Mouse (Mus musculus) ES-E14 (cell line): Measurements from ENCODE around the gene Cped1. TPM values are rescaled to one million over a fixed set of nuclear protein-coding genes. Genes with fewer than 3 reads are reported as not detected.

ENCODE experiments used
- DNase-seq: peaks from one replicate; pipeline ENCODE4 v3.0.0-alpha.2; 2013; ENCODE audit warnings: low read depth, low spot score
- H3K27ac ChIP-seq: 2 replicates; pipeline ENCODE4 v1.5.1; 2012; ENCODE audit warnings: low read depth, mild to moderate bottlenecking, low read length, moderate library complexity, mixed read lengths; ENCODE audit not compliant: poor library complexity, insufficient read depth, severe bottlenecking
- H3K36me3 ChIP-seq: 2 replicates; pipeline ENCODE4 v1.6.1; 2012; ENCODE audit warnings: mild to moderate bottlenecking, low read length, moderate library complexity, mixed read lengths; ENCODE audit not compliant: control insufficient read depth, poor library complexity, insufficient read depth, severe bottlenecking
- H3K4me1 ChIP-seq, 2 experiments: fragments of 150-350 bp in 1 of 2; sonication (generic) in 1 of 2; 2 replicates each; pipeline ENCODE4 v1.6.1; 2012; ENCODE audit warnings: low read length in 2 of 2, mild to moderate bottlenecking in 1 of 2, mixed read lengths in 1 of 2; ENCODE audit not compliant: control insufficient read depth in 2 of 2, insufficient read depth in 2 of 2, poor library complexity in 1 of 2
- H3K4me3 ChIP-seq, 2 experiments: fragments of 150-350 bp in 1 of 2; sonication (generic) in 1 of 2; 2 replicates each; pipeline ENCODE4 v1.5.1; 2012; ENCODE audit warnings: low read length in 2 of 2, low read depth in 1 of 2, mild to moderate bottlenecking in 1 of 2, mixed read lengths in 1 of 2; ENCODE audit not compliant: insufficient read depth in 1 of 2, poor library complexity in 1 of 2, severe bottlenecking in 1 of 2
- H3K9ac ChIP-seq: 2 replicates; pipeline ENCODE4 v1.6.1; 2012; ENCODE audit warnings: low read depth, mild to moderate bottlenecking, low read length, mixed read lengths; ENCODE audit not compliant: poor library complexity, insufficient read depth, severe bottlenecking
- H3K9me3 ChIP-seq: fragments of 150-350 bp; sonication (generic); 2 replicates; pipeline ENCODE4 v1.6.1; 2012; ENCODE audit warnings: low read depth, mild to moderate bottlenecking, low read length; ENCODE audit not compliant: control insufficient read depth, insufficient read depth
- CHD2 ChIP-seq: IDR thresholded peaks from 2 replicates; pipeline ENCODE4 v1.6.1; 2014; ENCODE audit warnings: mild to moderate bottlenecking, low read depth, low read length, inconsistent platforms
- HCFC1 ChIP-seq: IDR thresholded peaks from 2 replicates; pipeline ENCODE4 v1.6.1; 2012; ENCODE audit warnings: low read length, inconsistent platforms, borderline replicate concordance; ENCODE audit not compliant: insufficient read depth
- MAFK ChIP-seq: IDR thresholded peaks from 2 replicates; pipeline ENCODE4 v1.6.1; 2014; ENCODE audit warnings: mild to moderate bottlenecking, low read depth, low read length, inconsistent platforms; ENCODE audit not compliant: insufficient read depth
- ZC3H11A ChIP-seq: IDR thresholded peaks from 2 replicates; pipeline ENCODE4 v1.6.1; 2012; ENCODE audit warnings: low read depth, mild to moderate bottlenecking, inconsistent platforms, low read length, borderline replicate concordance
- ZNF384 ChIP-seq: IDR thresholded peaks from 2 replicates; pipeline ENCODE4 v1.6.1; 2012; ENCODE audit warnings: low read depth, low read length, inconsistent platforms
- in situ Hi-C, 2 experiments: fragments of 600-800 bp; cut with MboI; formaldehyde crosslinking; loops; one replicate each; pipeline ENCODE4 v1.15.1; 2025; ENCODE audit warnings: low sequenced_read_pairs in 2 of 2, inconsistent platforms in 1 of 2; ENCODE audit not compliant: unreplicated experiment in 2 of 2
- total RNA-seq: library from RNA; depleted of rRNA; stranded (reverse); fragments of 300-350 nt; gene quantifications from 2 replicates; pipeline ENCODE4 v1.2.3, GENCODE M21; 2012

The Cped1 gene
- total RNA-seq, 1 experiment = 0.31 TPM

- no peak for DNase-seq
Measured at GRCm38 (mm10) chr6:22135038-22135631, 149.4 kb downstream of the Cped1 start.

DNA sequence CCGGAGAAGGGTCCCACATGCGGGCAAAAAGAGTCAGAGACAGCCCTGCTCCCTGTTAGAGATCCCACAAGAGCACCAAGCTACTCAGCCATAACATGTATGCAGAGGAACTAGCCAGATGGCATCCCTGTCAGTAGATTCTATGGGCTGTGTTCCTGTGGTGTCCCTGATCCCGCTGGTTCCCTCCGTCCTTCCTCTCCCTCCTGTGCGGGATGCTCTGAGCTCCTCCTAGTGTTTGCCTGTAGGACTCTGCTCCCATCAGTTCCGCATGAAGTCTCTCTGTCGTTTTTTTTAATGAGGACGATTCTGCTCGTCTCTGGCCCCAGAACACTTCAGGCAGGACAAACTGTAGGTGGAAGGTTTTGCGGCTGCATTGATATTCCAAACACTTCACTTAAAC lies 151.1 kb downstream of the Cped1 start:
- no peak overlapping the region for H3K27ac ChIP-seq
- no peaks in the 10 kb centered on the region for H3K4me1 ChIP-seq
- in situ Hi-C loops = no loop called here
- no peak overlapping the region for H3K4me3 ChIP-seq
- no peak for DNase-seq
- no peaks in the 10 kb centered on the region for H3K9me3 ChIP-seq
- H3K36me3 ChIP-seq = no peaks in the 10 kb centered on the region
- no peak overlapping the region for H3K9ac ChIP-seq
- TF ChIP-seq CHD2 = no peak
- TF ChIP-seq ZNF384 = no peak

More at GRCm38 (mm10) chr6:22135038-22135631, 149.4 kb downstream of the Cped1 start:
- no peaks in the 10 kb centered on the region for H3K9me3 ChIP-seq
- H3K4me3 ChIP-seq = no peak overlapping the region
- H3K9ac ChIP-seq = no peak overlapping the region
- H3K27ac ChIP-seq = no peak overlapping the region
- TF ChIP-seq CHD2 (no peak), HCFC1 (no peak), MAFK (no peak)
- in situ Hi-C loops = no loop called here
- H3K36me3 ChIP-seq = no peaks in the 10 kb centered on the region
- H3K4me1 ChIP-seq = no peaks in the 10 kb centered on the region

GRCm38 (mm10) chr6:22140786-22141185 lies 155.1 kb downstream of the Cped1 start:
- in situ Hi-C loops = no loop called here
- no peak for TF ChIP-seq MAFK
- no peak for TF ChIP-seq ZC3H11A
- no peak for TF ChIP-seq CHD2
- TF ChIP-seq HCFC1 = no peak
- TF ChIP-seq ZNF384 = no peak
- no peak overlapping the region for H3K27ac ChIP-seq
- no peak for DNase-seq
- no peak overlapping the region for H3K9ac ChIP-seq
- no peaks in the 10 kb centered on the region for H3K9me3 ChIP-seq
- no peaks in the 10 kb centered on the region for H3K4me1 ChIP-seq
- H3K36me3 ChIP-seq = no peaks in the 10 kb centered on the region
- no peak overlapping the region for H3K4me3 ChIP-seq

DNA sequence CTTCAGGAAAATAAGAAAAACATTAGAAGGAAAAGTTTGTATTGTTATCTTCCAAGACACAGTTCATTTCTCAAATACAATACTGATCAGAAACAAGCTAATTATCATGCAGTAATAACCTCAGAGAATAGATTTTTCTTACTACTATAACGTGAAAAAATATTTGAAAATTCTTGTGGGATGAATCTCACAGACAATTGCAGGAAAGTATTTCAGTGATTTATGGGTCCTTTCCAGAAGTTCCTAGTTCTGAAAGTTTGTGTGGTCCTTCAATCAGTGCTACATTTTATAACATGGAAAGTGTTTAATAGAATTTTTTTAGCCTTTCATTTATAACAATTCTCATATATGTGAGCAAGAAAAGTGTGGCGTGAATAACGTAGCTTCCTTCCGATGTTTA lies 161.5 kb downstream of the Cped1 start:
- H3K4me3 ChIP-seq = no peak overlapping the region
- no peak for DNase-seq
- no peak for TF ChIP-seq CHD2
- TF ChIP-seq HCFC1 = no peak
- TF ChIP-seq ZC3H11A = no peak
- no peak for TF ChIP-seq ZNF384
- TF ChIP-seq MAFK = no peak
- H3K36me3 ChIP-seq = no peaks in the 10 kb centered on the region
- in situ Hi-C loops = no loop called here
- no peak overlapping the region for H3K27ac ChIP-seq
- H3K9ac ChIP-seq = no peak overlapping the region
- H3K4me1 ChIP-seq = no peaks in the 10 kb centered on the region
- H3K9me3 ChIP-seq = no peaks in the 10 kb centered on the region

- TF ChIP-seq CHD2 (no peak), ZC3H11A (no peak), MAFK (no peak), ZNF384 (no peak), HCFC1 (no peak)
- H3K36me3 ChIP-seq = no peaks in the 10 kb centered on the region
- no peaks in the 10 kb centered on the region for H3K4me1 ChIP-seq
- no peak overlapping the region for H3K9ac ChIP-seq
- no peak overlapping the region for H3K4me3 ChIP-seq
- H3K9me3 ChIP-seq = no peaks in the 10 kb centered on the region
- H3K27ac ChIP-seq = no peak overlapping the region
- no peak for DNase-seq
- in situ Hi-C loops = no loop called here
Measured at GRCm38 (mm10) chr6:22148511-22148910, 162.8 kb downstream of the Cped1 start.
